Mouse (Mus musculus) effector memory CD4-positive, alpha-beta T cell, adult 5 months (primary cell): ENCODE measurements around the gene Gm17324. TPM values are rescaled to one million over a fixed set of nuclear protein-coding genes. Genes with fewer than 3 reads are reported as not detected.

Source experiments
- polyA plus RNA-seq: library from polyadenylated mRNA; unstranded; fragments of 100-300 nt; shearing (Covaris generic); gene quantifications from one replicate; pipeline ENCODE4 v1.2.1, GENCODE M21; 2017

Gm17324 gene
- polyA plus RNA-seq, result not detected

GRCm38 (mm10) chr9:78447973-78448873 lies at the start of gene Gm17324, which contains the start of gene Mto1:
Gene Gm17324, minus strand, starts transcription at chr9:78448786.
Gene Mto1, plus strand, starts transcription at chr9:78448208.

GRCm38 (mm10) chr9:78488890-78489420 lies 40.4 kb upstream of the Gm17324 start, which contains the start of gene Eef1a1:
Gene Eef1a1, minus strand, starts transcription at chr9:78489151.

GRCm38 (mm10) chr9:78442579-78443392 lies 5.8 kb downstream of the Gm17324 start, which contains the start of gene Cgas:
Gene Cgas, minus strand, starts transcription at chr9:78443237.

Other genes starting within 250 kb of the Gm17324 start
- gene Gsta1, start 218.1 kb downstream of the Gm17324 start, polyA plus RNA-seq, result not detected
- gene Gm3776, start 191.7 kb downstream of the Gm17324 start, polyA plus RNA-seq, result not detected
- gene Gm10639, start 158.9 kb downstream of the Gm17324 start, polyA plus RNA-seq, result not detected
- gene Omt2a, start 134.0 kb downstream of the Gm17324 start, polyA plus RNA-seq, result not detected
- not detected for gene Omt2b, start 121.2 kb downstream of the Gm17324 start, polyA plus RNA-seq
- not detected for gene Gsta2, start 93.0 kb downstream of the Gm17324 start, polyA plus RNA-seq
- not detected for gene Dppa5a, start 80.6 kb downstream of the Gm17324 start, polyA plus RNA-seq
- 0.22 TPM for gene Ooep, start 70.1 kb downstream of the Gm17324 start, polyA plus RNA-seq
- gene Ddx43, start 53.0 kb downstream of the Gm17324 start, polyA plus RNA-seq, result 4.8 TPM
- 2.8 TPM for gene Cgas, start 5.5 kb downstream of the Gm17324 start, polyA plus RNA-seq
- gene Mto1, start 578 bp downstream of the Gm17324 start, polyA plus RNA-seq, result 19.7 TPM
- 5,289 TPM for gene Eef1a1, start 40.4 kb upstream of the Gm17324 start, polyA plus RNA-seq
- gene Slc17a5, start 139.3 kb upstream of the Gm17324 start, polyA plus RNA-seq, result 7.5 TPM
- gene Cd109, start 166.8 kb upstream of the Gm17324 start, polyA plus RNA-seq, result 0.27 TPM